Mouse (Mus musculus): ENCODE data around the gene Zfp870. TPM values are rescaled to one million over a fixed set of nuclear protein-coding genes. Genes with fewer than 3 reads are reported as not detected.

The Zfp870 gene
- total RNA-seq (2021), result 10 to 100 TPM; 10.4 to 10.9 TPM
- long read RNA-seq, experiment 1, full-length matches to known transcripts, result 4 of 8 reads
- long read RNA-seq, experiment 1, partial matches to known transcripts, result 0 of 8 reads
- long read RNA-seq, experiment 1, other reads (novel, unspliced or antisense), result 4 of 8 reads
- long read RNA-seq, experiment 2, full-length matches to known transcripts, result 8 of 14 reads
- long read RNA-seq, experiment 2, partial matches to known transcripts, result 0 of 14 reads
- long read RNA-seq, experiment 2, other reads (novel, unspliced or antisense), result 6 of 14 reads

DNA sequence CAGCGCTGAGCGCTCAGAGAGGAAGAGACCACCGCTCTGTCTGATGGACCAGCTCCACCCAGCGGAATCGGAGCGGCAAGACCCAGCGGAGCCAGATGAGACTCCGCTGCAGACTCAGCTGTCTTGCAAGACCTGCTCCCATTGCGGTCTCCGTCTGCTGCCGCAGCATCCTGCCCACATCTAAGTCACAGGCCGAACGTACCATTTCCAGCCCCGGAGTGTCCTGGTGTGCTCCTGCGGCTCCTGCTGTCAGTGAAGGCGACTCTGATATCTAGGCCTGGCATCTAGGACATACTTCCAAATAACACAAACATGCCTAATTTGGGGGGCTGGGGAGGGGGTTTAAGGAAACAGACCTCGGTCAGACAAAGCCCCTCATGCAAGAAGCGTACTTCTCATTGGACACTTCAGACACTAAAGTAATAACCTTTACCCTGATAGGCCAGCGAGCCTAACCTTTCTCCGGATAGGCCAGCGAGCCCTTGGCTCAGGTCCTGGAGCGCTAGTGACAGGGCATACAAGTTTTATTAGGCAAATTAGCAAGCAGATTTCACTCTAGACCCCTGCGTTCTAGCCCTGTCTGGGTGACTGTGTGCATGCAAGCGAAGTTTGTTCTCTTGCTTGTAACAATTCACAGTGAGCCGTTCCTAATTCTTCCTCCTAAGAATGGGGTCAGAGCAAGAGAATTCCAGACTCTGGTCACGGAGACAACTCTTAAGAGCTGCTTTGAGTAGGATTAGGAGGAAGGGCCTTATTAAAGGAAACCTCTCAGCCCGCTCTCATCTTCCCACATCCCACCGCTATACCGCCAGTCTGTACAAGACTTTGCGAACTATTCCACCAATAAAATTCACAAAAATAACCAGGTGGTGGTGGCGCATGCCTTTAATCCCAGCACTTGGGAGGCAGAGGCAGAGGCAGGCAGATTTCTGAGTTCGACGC is at the start of gene Zfp870:
Gene Zfp870 (minus strand): TSS at position 404 of the 942 bp plus-strand sequence.
- H3K27ac ChIP-seq, result peak within 1 kb of the TSS; percentile 94
- H3K4me3 ChIP-seq, result peak within 1 kb of the TSS; percentile 91
- peak; percentile 84 to 93 for DNase-seq (ENCODE audit: low spot score in 2 of 2)
- TF ChIP-seq CTCF (conservative IDR thresholded peaks at IDR 0.05), result peak; percentile 68

GRCm38 (mm10) chr17:32939831-32940230 is 48.4 kb upstream of the Zfp870 start:
- DNase-seq (ENCODE audit: low spot score in 2 of 2), result no peak
- no peak overlapping the region for H3K27ac ChIP-seq
- TF ChIP-seq CTCF (conservative IDR thresholded peaks at IDR 0.05), result no peak
- H3K4me3 ChIP-seq, result no peak overlapping the region

DNA sequence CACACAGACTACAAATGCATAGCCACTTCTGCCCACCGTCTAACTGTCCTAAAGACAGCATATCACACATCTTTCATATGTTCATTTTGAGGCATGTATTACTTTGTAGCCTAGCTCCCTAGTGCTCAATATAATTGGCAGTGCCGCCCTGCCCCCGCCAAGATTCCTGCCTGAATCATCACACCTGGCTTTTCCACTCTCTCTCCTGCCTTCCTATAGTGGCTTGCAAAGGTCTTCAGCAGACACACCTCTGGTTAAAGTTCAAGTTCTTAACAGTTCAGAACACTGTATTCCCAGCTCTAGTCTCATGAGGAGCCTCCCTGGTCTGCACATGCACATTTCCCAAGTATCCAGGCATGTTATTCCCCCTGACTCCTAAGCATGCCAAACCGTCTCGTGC is 36.4 kb upstream of the Zfp870 start:
- no peak for DNase-seq (ENCODE audit: low spot score in 2 of 2)
- no peak overlapping the region for H3K27ac ChIP-seq
- no peak for TF ChIP-seq CTCF (conservative IDR thresholded peaks at IDR 0.05)
- no peak overlapping the region for H3K4me3 ChIP-seq

- TF ChIP-seq CTCF (conservative IDR thresholded peaks at IDR 0.05), result peak; percentile 46
- peak; percentile 49 to 71 for DNase-seq (ENCODE audit: low spot score in 2 of 2)
- peak overlapping the region; percentile 59 for H3K4me3 ChIP-seq
- H3K27ac ChIP-seq, result peak overlapping the region; percentile 84
Observed at GRCm38 (mm10) chr17:32924658-32925312, 33.3 kb upstream of the Zfp870 start.

- no peak for DNase-seq (ENCODE audit: low spot score in 2 of 2)
- TF ChIP-seq CTCF (conservative IDR thresholded peaks at IDR 0.05), result no peak
- no peak overlapping the region for H3K27ac ChIP-seq
- no peak overlapping the region for H3K4me3 ChIP-seq
Observed at GRCm38 (mm10) chr17:32923681-32924080, 32.2 kb upstream of the Zfp870 start.

- Histone ChIP-seq H3K27ac (no peak overlapping the region), H3K4me3 (no peak overlapping the region)
- TF ChIP-seq CTCF (conservative IDR thresholded peaks at IDR 0.05), result no peak
- DNase-seq (ENCODE audit: low spot score in 2 of 2), result no peak
Observed at GRCm38 (mm10) chr17:32919123-32919522, 27.7 kb upstream of the Zfp870 start.

- Histone ChIP-seq H3K27ac (peak within 1 kb of the TSS; percentile 47), H3K4me3 (no peak within 1 kb of the TSS)
- TF ChIP-seq CTCF (conservative IDR thresholded peaks at IDR 0.05), result no peak
- peak in 1 of 2 experiments; percentile 17 for DNase-seq (ENCODE audit: low spot score in 2 of 2)
Observed at GRCm38 (mm10) chr17:32917131-32917530, 25.7 kb upstream of the Zfp870 start, which contains the start of gene Cyp4f14. TSS of gene Cyp4f14 (minus strand) at chr17:32917342.

DNA sequence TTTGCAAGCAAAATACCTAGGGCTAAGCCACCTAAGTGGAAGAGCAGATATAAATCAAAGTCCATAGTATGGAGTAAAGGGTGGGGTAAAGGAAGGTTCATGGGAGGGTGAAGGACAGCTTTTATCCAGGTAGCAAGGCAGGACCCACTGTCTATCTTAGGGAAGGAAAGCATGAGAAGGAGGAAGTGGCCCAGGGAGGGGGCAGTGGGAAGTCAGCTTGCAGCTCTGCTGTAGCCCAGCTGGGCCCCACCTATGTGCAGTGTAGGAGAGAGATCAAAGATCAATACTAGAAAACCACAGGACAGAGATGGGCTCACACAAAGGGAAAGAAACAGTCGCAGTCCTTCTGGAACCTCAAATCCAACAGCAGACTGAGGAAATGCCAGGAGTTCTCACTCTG is 24.6 kb upstream of the Zfp870 start:
- Histone ChIP-seq H3K4me3 (no peak overlapping the region), H3K27ac (no peak overlapping the region)
- no peak for DNase-seq (ENCODE audit: low spot score in 2 of 2)
- no peak for TF ChIP-seq CTCF (conservative IDR thresholded peaks at IDR 0.05)

DNA sequence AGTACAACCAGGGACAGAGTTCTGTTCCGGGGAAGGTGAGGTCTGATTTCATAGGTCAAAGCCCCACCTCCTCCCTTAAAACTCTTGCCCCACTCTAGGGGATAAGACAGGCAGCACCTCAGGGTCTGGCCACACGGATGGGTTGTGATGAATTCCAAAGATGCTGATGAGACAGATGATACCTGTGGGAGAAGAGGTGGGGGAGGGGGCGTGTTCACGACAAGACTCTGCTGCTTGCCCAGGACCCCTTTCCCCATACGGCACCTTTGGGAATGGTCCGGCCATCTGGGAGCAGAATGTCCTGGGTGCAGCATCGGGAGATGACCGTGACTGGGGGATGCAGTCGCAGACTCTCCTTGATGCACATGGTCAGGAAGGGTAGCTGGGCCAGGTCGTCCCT is 14.7 kb upstream of the Zfp870 start:
- TF ChIP-seq CTCF (conservative IDR thresholded peaks at IDR 0.05), result no peak
- Histone ChIP-seq H3K4me3 (no peak overlapping the region), H3K27ac (no peak overlapping the region)
- no peak for DNase-seq (ENCODE audit: low spot score in 2 of 2)

DNA sequence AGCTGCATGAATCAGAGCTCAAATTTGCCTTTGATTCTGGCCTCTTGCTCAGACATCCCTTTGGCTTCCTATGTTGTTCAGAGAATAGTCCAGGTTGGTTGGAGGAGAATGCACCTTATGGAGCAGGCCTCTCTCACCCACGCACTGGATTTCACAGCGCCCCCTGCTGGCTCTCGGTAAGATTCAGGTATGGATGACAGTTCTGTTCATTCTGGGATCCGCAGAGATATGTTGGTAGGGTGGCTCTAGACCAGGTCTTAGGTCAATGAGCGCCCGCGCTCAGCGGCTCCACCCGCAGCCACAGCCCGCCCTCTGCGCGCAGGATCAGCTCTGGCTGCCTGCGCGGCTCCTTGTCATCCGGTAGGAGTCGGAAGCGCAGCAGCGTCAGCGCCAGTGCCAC is 13.8 kb upstream of the Zfp870 start:
- no peak overlapping the region for H3K27ac ChIP-seq
- TF ChIP-seq CTCF (conservative IDR thresholded peaks at IDR 0.05), result peak; percentile 80
- H3K4me3 ChIP-seq, result peak overlapping the region; percentile 24; the same call in 1 of the 2 replicates
- peak in 1 of 2 experiments; percentile 43 for DNase-seq (ENCODE audit: low spot score in 2 of 2)

DNA sequence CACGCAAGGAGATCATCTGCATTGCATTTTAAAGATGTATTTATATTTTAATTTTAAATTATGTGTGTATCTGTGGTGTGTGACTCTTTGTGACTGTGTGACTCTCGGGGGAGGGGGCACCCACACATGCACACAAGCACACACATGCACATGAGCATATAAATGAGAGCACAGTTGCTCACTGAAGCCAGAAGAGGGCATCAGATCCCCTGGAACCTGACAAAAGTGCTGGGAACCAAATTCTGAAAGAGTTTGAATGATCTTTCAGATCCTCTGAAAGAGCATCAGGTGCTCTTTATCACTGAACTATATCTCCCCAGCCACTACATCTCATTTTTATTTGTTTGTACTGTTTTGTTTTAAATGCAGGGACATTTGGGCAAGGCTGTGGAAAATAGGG is 13.0 kb upstream of the Zfp870 start:
- peak; percentile 65 for TF ChIP-seq CTCF (conservative IDR thresholded peaks at IDR 0.05)
- DNase-seq (ENCODE audit: low spot score in 2 of 2), result no peak
- H3K27ac ChIP-seq, result no peak overlapping the region
- no peak overlapping the region for H3K4me3 ChIP-seq

GRCm38 (mm10) chr17:32901751-32902525 is 10.5 kb upstream of the Zfp870 start:
- TF ChIP-seq CTCF (conservative IDR thresholded peaks at IDR 0.05), result no peak
- no peak for DNase-seq (ENCODE audit: low spot score in 2 of 2)

More at GRCm38 (mm10) chr17:32901751-32902525, 10.5 kb upstream of the Zfp870 start:
- H3K4me3 ChIP-seq, result no peak overlapping the region
- H3K27ac ChIP-seq, result no peak overlapping the region

Data from layer of hippocampus, adult 2 months (tissue).